Mouse (Mus musculus) lung, postnatal 0 days (tissue): ENCODE measurements at regions not wholly inside any gene's neighbourhood (a gene's known extent, or its start where the extent isn't known, plus 50 kb on each side); places are given as distances from the start of the nearest gene placed in this dataset.
A peak's percentile ranks its signal among the peaks of the same experiment; 100 is the strongest.

Experiments used
- ATAC-seq: fragments of 200-750 bp; cut with Nextera tagmentation; 2 replicates; pipeline ENCODE4 v1.8.0; 2017; ENCODE audit warnings: moderate library complexity
- DNase-seq: peaks from one replicate; pipeline ENCODE4 v3.0.0-alpha.2; 2016; ENCODE audit warnings: low spot score
- H3K27ac ChIP-seq: fragments of 300-500 bp; sonication (generic); 2 replicates; pipeline ENCODE4 v1.5.1; 2014; ENCODE audit warnings: antibody characterized with exemption, mild to moderate bottlenecking, low read length, mixed read lengths
- H3K27me3 ChIP-seq: fragments of 300-500 bp; sonication (generic); replicated peaks from 2 replicates; pipeline ENCODE4 v1.6.1; 2014; ENCODE audit warnings: low read length, mixed read lengths; ENCODE audit not compliant: insufficient read depth
- H3K36me3 ChIP-seq: fragments of 300-500 bp; sonication (generic); 2 replicates; pipeline ENCODE4 v1.6.1; 2014; ENCODE audit warnings: low read length, mixed read lengths; ENCODE audit not compliant: insufficient read depth
- H3K4me1 ChIP-seq: fragments of 300-500 bp; sonication (generic); 2 replicates; pipeline ENCODE4 v1.6.1; 2014; ENCODE audit warnings: antibody characterized with exemption, low read depth, low read length, mixed read lengths; ENCODE audit not compliant: insufficient read depth
- H3K4me2 ChIP-seq: fragments of 300-500 bp; sonication (generic); replicated peaks from 2 replicates; pipeline ENCODE4 v1.6.1; 2014; ENCODE audit warnings: low read depth, mild to moderate bottlenecking, low read length, moderate library complexity, mixed read lengths
- H3K4me3 ChIP-seq: fragments of 300-500 bp; sonication (generic); 2 replicates; pipeline ENCODE4 v1.5.1; 2014; ENCODE audit warnings: low read depth, low read length
- H3K9ac ChIP-seq: fragments of 300-500 bp; sonication (generic); replicated peaks from 2 replicates; pipeline ENCODE4 v1.6.1; 2014; ENCODE audit warnings: low read depth, mild to moderate bottlenecking
- H3K9me3 ChIP-seq: fragments of 300-500 bp; sonication (generic); 2 replicates; pipeline ENCODE4 v1.6.1; 2016; ENCODE audit warnings: low read length, mixed read lengths
- CTCF ChIP-seq: IDR thresholded peaks from 2 replicates; pipeline ENCODE4 v1.5.1; 2016; ENCODE audit warnings: antibody characterized with exemption, mild to moderate bottlenecking
- EP300 ChIP-seq: IDR thresholded peaks from 2 replicates; pipeline ENCODE4 v1.6.1; 2016; ENCODE audit warnings: antibody characterized with exemption, mild to moderate bottlenecking, control low read depth
- WGBS: fragments of 180-500 bp; shearing (Covaris S2); extraction: QIAGEN DNeasy Blood & Tissue Kit; methylation state at CpG from one replicate; pipeline ENCODE4 v1.1.7; 2014; 5-methylcytosine and 5-hydroxymethylcytosine counted together

DNA sequence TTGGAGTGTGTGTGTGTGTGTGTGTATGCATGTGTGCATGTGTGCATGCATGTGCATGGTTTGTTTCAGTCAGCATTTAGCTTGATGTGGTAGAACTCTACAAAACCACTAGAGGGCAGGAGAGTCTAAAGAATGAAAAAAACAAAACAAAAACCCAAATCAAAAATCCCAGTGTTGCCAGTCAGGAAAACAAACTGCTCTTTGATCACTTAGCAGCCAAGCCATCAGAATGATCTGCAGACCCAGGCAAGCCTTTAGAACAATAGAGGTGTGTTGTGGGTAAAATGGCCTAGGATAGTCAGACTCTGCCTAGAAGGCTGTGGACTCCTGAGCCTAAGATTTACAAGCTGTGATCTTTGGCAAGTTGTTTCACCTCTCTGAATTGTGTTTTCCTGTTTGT is 91.7 kb downstream of the Slc30a10 start:
- peak; percentile 79 for DNase-seq

DNA sequence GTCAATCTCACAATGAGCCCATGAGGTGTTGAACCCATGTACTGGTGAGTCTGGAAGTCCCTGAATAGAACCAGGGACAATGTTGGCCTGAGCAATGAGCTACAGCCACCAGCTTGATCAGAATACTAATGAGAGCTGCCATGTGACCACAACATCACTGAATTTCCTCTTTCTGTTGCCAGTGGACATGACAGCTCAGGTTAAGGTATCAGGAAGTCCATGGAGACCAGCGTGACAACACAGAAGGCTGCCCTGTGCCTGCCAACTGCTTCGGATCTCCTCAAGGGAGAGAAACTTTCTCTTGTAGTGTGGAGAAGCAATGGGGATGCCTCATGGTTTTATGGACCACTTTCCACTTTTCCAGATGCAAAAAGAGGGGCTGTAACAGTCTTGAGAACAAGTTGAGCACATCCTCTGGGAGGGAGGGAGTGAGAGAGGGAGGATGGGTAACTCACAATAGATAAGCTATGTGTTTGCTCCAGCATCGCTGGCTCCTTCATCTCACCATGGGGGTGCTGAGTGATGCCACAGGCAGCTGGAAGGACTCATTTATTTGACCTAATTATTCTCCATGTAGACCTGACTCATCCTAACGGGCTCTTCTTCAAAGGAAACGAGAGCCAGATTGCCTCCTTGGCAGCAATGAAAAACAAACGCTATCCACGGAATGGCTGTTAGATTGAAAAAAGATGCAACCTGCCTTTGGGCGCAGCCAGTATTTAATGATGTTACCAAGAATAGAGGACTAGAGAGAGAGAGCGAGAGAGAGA is 118.3 kb downstream of the Slc30a10 start:
- Histone ChIP-seq H3K27ac (no peak overlapping the region), H3K4me3 (no peak overlapping the region), H3K4me1 (no peaks in the 10 kb centered on the region), H3K9me3 (no peaks in the 10 kb centered on the region), H3K4me2 (no peak overlapping the region), H3K9ac (no peak overlapping the region), H3K27me3 (no peaks in the 10 kb centered on the region), H3K36me3 (no peaks in the 10 kb centered on the region)
- no peak for TF ChIP-seq CTCF
- TF ChIP-seq EP300, result no peak
- no peak for DNase-seq
- ATAC-seq, result no peak; the same call in 1 of the 2 replicates
- 58% methylated on average over 9 of the region's 9 CpGs for WGBS

More for the DNA sequence above, 91.7 kb downstream of the Slc30a10 start:
- Histone ChIP-seq H3K27me3 (no peaks in the 10 kb centered on the region), H3K36me3 (no peaks in the 10 kb centered on the region), H3K27ac (no peak overlapping the region), H3K4me3 (no peak overlapping the region), H3K4me2 (no peak overlapping the region), H3K9me3 (0 out of 2 replicates have a peak, but pooled peaks cover 5% of the 10 kb centered on the region), H3K4me1 (no peaks in the 10 kb centered on the region), H3K9ac (no peak overlapping the region)
- TF ChIP-seq EP300 (no peak), CTCF (peak; percentile 78)
- no peak for ATAC-seq

DNA sequence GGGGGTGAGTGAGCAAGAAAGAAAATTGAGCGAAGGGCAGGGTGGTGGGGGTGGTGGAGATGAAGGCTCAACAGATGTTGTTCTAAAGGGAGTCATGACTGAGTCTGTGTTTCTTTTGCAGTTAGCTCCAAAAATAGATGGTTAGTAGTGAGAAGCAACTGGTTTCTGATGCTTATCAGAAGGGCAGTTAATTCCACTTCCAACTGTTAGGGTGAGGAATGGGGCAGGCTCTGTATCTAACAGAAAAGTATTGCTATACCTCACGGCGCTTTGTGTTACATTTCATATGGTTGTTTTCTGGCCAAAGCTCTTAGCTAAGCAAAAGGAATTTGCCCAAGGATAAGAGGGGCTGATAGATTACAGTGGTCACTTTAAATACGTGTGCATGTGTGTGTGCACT is 120.3 kb downstream of the Slc30a10 start:
- Histone ChIP-seq H3K9me3 (no peaks in the 10 kb centered on the region), H3K36me3 (no peaks in the 10 kb centered on the region), H3K4me1 (no peaks in the 10 kb centered on the region), H3K4me2 (no peak overlapping the region), H3K4me3 (no peak overlapping the region), H3K27ac (no peak overlapping the region), H3K9ac (no peak overlapping the region), H3K27me3 (no peaks in the 10 kb centered on the region)
- peak; percentile 25; the same call in 1 of the 2 replicates for ATAC-seq
- DNase-seq, result peak; percentile 18
- WGBS, result 52% methylated on average over 4 of the region's 4 CpGs
- no peak for TF ChIP-seq CTCF
- TF ChIP-seq EP300, result no peak

DNA sequence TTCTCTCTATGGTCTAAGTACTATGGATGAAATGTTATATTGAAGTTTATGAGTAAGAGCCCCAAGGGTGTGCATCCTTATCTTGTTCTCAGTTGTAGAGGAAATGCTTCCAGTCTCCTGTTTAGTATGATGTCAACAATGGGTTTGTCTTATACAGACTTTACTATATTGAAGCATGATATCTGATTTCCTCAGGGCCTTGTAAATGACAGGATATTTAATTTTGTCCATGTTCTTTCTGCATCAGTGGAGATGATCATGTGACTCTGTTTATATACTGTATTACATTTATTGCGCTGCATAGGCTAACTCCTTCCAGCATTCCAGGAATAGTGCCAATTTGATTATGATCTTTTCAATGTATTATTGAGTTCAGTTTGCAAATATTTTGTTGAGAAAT is 125.2 kb downstream of the Slc30a10 start:
- ATAC-seq (peak; percentile 88), DNase-seq (peak; percentile 55)
- Histone ChIP-seq H3K4me1 (no peaks in the 10 kb centered on the region), H3K27ac (no peak overlapping the region), H3K4me2 (no peak overlapping the region), H3K36me3 (no peaks in the 10 kb centered on the region), H3K9me3 (no peaks in the 10 kb centered on the region), H3K27me3 (no peaks in the 10 kb centered on the region), H3K4me3 (no peak overlapping the region), H3K9ac (no peak overlapping the region)
- WGBS, result 68% methylated on average over 1 of the region's 1 CpGs
- TF ChIP-seq EP300 (peak; percentile 98), CTCF (no peak)

DNA sequence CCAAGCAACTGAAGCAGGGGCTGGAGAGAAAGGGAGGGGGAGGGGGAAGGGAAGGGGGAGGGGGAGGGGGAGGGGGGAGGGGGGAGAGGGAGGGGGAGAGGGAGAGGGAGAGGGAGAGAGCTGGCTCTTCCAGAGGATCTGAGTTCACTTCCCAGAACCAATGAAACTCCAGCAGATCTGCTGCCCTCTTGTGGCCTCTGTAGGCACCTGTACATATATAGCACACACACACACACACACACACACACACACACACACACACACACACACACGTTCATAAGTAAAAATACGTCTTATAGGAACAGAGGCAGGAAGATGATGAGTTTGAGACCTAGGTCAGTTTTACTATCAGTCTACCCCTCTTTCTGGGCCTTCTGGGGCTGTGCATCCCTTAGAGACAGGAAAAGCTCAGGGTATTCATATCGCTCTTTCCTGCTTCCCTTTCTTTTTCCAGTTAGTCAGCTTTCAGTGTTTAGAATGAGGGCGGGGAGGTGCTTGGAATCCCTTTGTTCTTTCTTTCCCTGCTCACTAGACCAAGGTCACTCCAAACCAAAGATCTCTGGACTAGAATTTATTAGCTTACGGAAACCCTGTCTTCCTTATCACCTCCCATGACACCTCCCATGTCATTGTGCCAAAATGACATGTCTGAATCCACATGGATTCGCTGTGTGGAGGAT is 130.7 kb downstream of the Slc30a10 start:
- Histone ChIP-seq H3K27ac (no peak overlapping the region), H3K36me3 (no peaks in the 10 kb centered on the region), H3K9me3 (no peaks in the 10 kb centered on the region), H3K27me3 (no peaks in the 10 kb centered on the region), H3K9ac (no peak overlapping the region), H3K4me2 (no peak overlapping the region), H3K4me1 (no peaks in the 10 kb centered on the region), H3K4me3 (no peak overlapping the region)
- DNase-seq (peak; percentile 35), ATAC-seq (no peak)
- WGBS, result 59% methylated on average over 6 of the region's 6 CpGs
- no peak for TF ChIP-seq CTCF
- no peak for TF ChIP-seq EP300

DNA sequence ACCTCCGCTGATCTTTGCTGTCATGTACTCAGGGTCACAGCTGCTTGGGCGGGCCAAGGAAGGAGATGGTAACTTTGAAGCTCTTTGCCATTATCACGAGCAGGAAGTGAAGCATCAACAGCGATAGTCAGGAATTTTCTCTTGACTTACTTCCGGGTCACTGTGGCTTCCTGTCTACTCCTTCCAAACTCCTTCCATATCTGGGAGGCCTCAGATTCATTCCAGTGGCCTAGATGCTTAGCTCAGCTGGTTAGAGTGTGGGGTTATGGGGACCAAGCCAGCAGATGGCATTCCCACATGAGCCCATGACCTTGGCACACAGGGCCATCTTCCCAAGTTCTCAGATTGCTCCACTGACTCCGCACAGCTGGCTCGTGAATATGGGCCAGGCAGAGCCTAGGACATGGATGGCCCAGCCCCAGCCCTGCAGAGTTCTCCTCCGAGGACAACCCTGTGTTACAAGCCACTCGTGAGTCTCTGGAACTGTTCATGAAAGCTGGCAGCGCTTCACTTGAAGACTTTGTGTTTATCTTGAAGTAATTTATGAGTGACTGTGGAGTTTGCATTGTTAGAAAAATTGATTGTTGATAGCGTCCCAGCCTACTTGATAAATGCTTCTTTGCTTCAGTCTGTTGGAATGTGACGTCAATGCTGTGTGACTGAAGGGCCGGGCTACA is 133.2 kb downstream of the Slc30a10 start:
- H3K9ac ChIP-seq, result no peak overlapping the region
- peak; percentile 83 for ATAC-seq
- peak; percentile 79 for TF ChIP-seq EP300
- no peak for TF ChIP-seq CTCF
- DNase-seq, result peak; percentile 77
- H3K27me3 ChIP-seq, result no peaks in the 10 kb centered on the region
- no peak overlapping the region for H3K4me2 ChIP-seq
- 36% methylated on average over 13 of the region's 13 CpGs for WGBS
- no peaks in the 10 kb centered on the region for H3K9me3 ChIP-seq
- H3K36me3 ChIP-seq, result no peaks in the 10 kb centered on the region
- H3K4me1 ChIP-seq, result no peaks in the 10 kb centered on the region
- H3K27ac ChIP-seq, result peak overlapping the region; percentile 60
- H3K4me3 ChIP-seq, result no peak overlapping the region
